Comparison of ENCODE assay signal across 8 mouse cellular contexts in the genomic region with DNA sequence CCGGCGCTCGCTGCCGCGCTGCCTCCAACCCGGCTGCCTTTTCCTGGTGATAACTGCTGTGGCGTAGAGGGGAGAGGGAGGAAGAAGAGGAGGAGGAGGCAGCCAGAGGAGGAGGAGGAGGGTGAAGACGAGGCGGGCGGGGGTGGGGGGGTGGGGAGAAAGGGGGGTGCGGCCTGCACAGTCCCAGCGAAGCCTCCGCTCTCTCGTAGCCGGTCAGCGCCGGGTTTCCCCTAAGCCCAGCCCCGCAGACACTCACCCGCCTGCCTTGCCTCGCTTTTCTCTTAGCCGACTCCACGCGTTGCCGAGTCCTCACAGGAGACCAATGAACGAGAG. TPM values are rescaled to one million over a fixed set of nuclear protein-coding genes. Genes with fewer than 3 reads are reported as not detected.
DNase-seq lines count a peak whose midpoint lies in the region; ATAC-seq and TF ChIP-seq lines count a peak whose summit lies in the region.

No protein-coding gene starts in this region.

- peaks cover 26% of the 10 kb centered on the region for H3K4me1 ChIP-seq in forebrain, embryonic 15.5 days
- H3K4me1 ChIP-seq in liver, embryonic 15.5 days (replicated peaks) = peaks cover 23% of the 10 kb centered on the region

- peaks cover 9% of the 10 kb centered on the region for H3K36me3 ChIP-seq in C2C12 (ENCODE audit: control insufficient read depth, insufficient read depth)
- H3K36me3 ChIP-seq in forebrain, embryonic 15.5 days = no peaks in the 10 kb centered on the region
- no peaks in the 10 kb centered on the region for H3K36me3 ChIP-seq in liver, embryonic 15.5 days (replicated peaks)

- DNase-seq in cerebellum, postnatal 10 days = no peak
- no peak for DNase-seq in urinary bladder, postnatal 10 days (ENCODE audit: low spot score)
- no peak for DNase-seq in cerebellum, adult 9-11 months
- no peak for DNase-seq in adipocyte (ENCODE audit: low spot score)

- H3K79me3 ChIP-seq in C2C12 (ENCODE audit: low read depth) = peaks cover 49% of the 10 kb centered on the region

- no peaks in the 10 kb centered on the region for H3K27me3 ChIP-seq in C2C12 (ENCODE audit: control insufficient read depth, insufficient read depth, insufficient read length)
- H3K27me3 ChIP-seq in forebrain, embryonic 15.5 days = no peaks in the 10 kb centered on the region
- H3K27me3 ChIP-seq in liver, embryonic 15.5 days = no peaks in the 10 kb centered on the region

- peaks cover 53% of the 10 kb centered on the region for H3K79me2 ChIP-seq in C2C12 (ENCODE audit: control insufficient read depth, insufficient read depth)

- peak overlapping the region; percentile 79 for H3K4me3 ChIP-seq in C2C12 (ENCODE audit: insufficient read depth, poor library complexity, severe bottlenecking)
- H3K4me3 ChIP-seq in forebrain, embryonic 15.5 days = peak overlapping the region; percentile 87
- H3K4me3 ChIP-seq in liver, embryonic 15.5 days (replicated peaks) = peak overlapping the region; percentile 72

- H3ac ChIP-seq in C2C12 (ENCODE audit: control insufficient read depth, insufficient read length, low read depth) = peak overlapping the region; percentile 86

- peak overlapping the region; percentile 94 for H3K27ac ChIP-seq in forebrain, embryonic 15.5 days (replicated peaks)
- H3K27ac ChIP-seq in liver, embryonic 15.5 days (replicated peaks) = peak overlapping the region; percentile 96

- no peaks in the 10 kb centered on the region for H3K9me3 ChIP-seq in forebrain, embryonic 15.5 days
- H3K9me3 ChIP-seq in liver, embryonic 15.5 days (replicated peaks) = no peaks in the 10 kb centered on the region

- peak; percentile 21; the same call in 1 of the 2 replicates for ATAC-seq in cerebellum, adult (ENCODE audit: insufficient number of reproducible peaks, low FRiP score, low TSS enrichment)
- ATAC-seq in forebrain, embryonic 15.5 days (replicated peaks) = peak; percentile 92
- ATAC-seq in liver, embryonic 15.5 days (ENCODE audit: insufficient read depth) = peak; percentile 92

- under 1% methylated on average over 22 of the region's 25 CpGs for WGBS in forebrain, embryonic 15.5 days
- 0% methylated on average over 22 of the region's 25 CpGs for WGBS in liver, embryonic 15.5 days (ENCODE audit: insufficient replicate concordance)

- peak overlapping the region; percentile 85 for H3K4me2 ChIP-seq in forebrain, embryonic 15.5 days (replicated peaks)
- peak overlapping the region; percentile 79 for H3K4me2 ChIP-seq in liver, embryonic 15.5 days

- H3K9ac ChIP-seq in forebrain, embryonic 15.5 days (replicated peaks) = peak overlapping the region; percentile 79
- H3K9ac ChIP-seq in liver, embryonic 15.5 days = peak overlapping the region; percentile 76

- TF ChIP-seq CTCF in C2C12 (IDR thresholded peaks at IDR 0.05; ENCODE audit: control insufficient read depth, insufficient read depth, insufficient read length) = no peak

TF ChIP-seq in C2C12, 6 proteins besides CTCF, POLR2A, EP300 and RAD21:
- no peak for TF ChIP-seq FOSL1 (IDR thresholded peaks at IDR 0.05; ENCODE audit: insufficient read depth, low read length, poor library complexity, severe bottlenecking)
- no peak for TF ChIP-seq MAX (IDR thresholded peaks at IDR 0.05)
- TF ChIP-seq CEBPB (IDR thresholded peaks at IDR 0.05; ENCODE audit: low read depth) = no peak
- TF ChIP-seq MYOG (IDR thresholded peaks at IDR 0.05; ENCODE audit: control insufficient read depth, extremely low read depth, insufficient read length) = no peak
- no peak for TF ChIP-seq MYOD1 (IDR thresholded peaks at IDR 0.05; ENCODE audit: control insufficient read depth, insufficient read length, low read depth)
- no peak for TF ChIP-seq USF1 (IDR thresholded peaks at IDR 0.05; ENCODE audit: low read depth)

RNA-seq across cellular contexts. Expression of gene Cnot4, which starts 0.3 kb away (rescaled TPM):
- polyA plus RNA-seq in C2C12 (2012; fragmentation: generic; extraction: Trizol) = 7.0 TPM
- polyA plus RNA-seq in forebrain, embryonic 15.5 days (2015; fragmentation: Nextera tagmentation; extraction: Ambion mirVana) = 34.4 and 37.8 TPM in 2 replicates
- 9.4 and 11.1 TPM in 2 replicates for polyA plus RNA-seq in liver, embryonic 15.5 days (2015; fragmentation: Nextera tagmentation; extraction: Ambion mirVana)

RNA-seq across cellular contexts. Expression of gene Nup205, which starts 44.0 kb away (rescaled TPM):
- polyA plus RNA-seq in C2C12 (2012; fragmentation: generic; extraction: Trizol) = 40.8 TPM
- 31.1 and 31.8 TPM in 2 replicates for polyA plus RNA-seq in forebrain, embryonic 15.5 days (2015; fragmentation: Nextera tagmentation; extraction: Ambion mirVana)
- polyA plus RNA-seq in liver, embryonic 15.5 days (2015; fragmentation: Nextera tagmentation; extraction: Ambion mirVana) = 16.2 and 16.5 TPM in 2 replicates

Comparison
In these comparisons a context has a peak if more than half of its experiments do, and no peak if none do; other contexts are left out.
1. ATAC-seq: peak in every context shown above with its lines; median percentile 92 in forebrain, embryonic 15.5 days; 92 in liver, embryonic 15.5 days; 21 in cerebellum, adult.